Mouse (Mus musculus): ENCODE measurements around the gene Gm14632. TPM values are rescaled to one million over a fixed set of nuclear protein-coding genes. Genes with fewer than 3 reads are reported as not detected.
"Not testable (repeated sequence)": the region's sequence is repeated elsewhere in the genome, so short reads cannot be mapped to it uniquely, and the experiment has no call there.

The Gm14632 gene
- not detected in 2 replicates for polyA plus RNA-seq (2016; fragmentation: Nextera tagmentation; extraction: Ambion mirVana)

DNA sequence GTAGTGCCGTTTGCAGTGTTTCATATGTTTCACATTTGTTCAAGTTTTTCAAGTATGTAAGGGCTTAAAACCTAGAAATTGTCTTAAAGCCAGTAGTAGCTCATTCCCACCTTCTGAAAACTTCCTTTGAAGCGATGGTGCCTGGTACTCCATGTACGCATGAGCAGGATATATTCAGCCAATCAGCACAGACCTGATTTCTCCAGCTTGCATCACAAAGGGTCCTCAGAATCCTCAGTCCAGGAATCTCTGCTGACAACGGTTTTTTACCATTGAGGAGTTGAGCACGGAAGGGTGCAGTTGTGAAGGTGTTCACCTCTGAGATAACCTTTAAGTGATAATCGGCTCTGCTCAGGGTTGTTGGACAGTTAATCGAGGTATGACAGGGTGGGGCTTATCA lies at the start of gene Gm14632:
TSS of gene Gm14632 (plus strand) at position 301 of the 400 bp plus-strand sequence.
- not testable (repeated sequence) for ATAC-seq (ENCODE audit: low FRiP score, low read depth); H3K4me2 ChIP-seq (replicated peaks)

More for the DNA sequence above, at the start of gene Gm14632:
- H3K27me3 ChIP-seq (replicated peaks); H3K36me3 ChIP-seq; H3K27ac ChIP-seq; H3K4me3 ChIP-seq; H3K4me1 ChIP-seq; H3K9me3 ChIP-seq; H3K9ac ChIP-seq: not testable (repeated sequence)
- WGBS = 80% methylated on average over 4 of the region's 7 CpGs

Data from neural tube, embryonic 12.5 days (tissue).